Mouse (Mus musculus) limb, embryonic 11.5 days (tissue): ENCODE results near the gene Fam189b. TPM values are rescaled to one million over a fixed set of nuclear protein-coding genes. Genes with fewer than 3 reads are reported as not detected.

Source experiments
- ATAC-seq: fragments of 200-750 bp; cut with Nextera tagmentation; 2 replicates; pipeline ENCODE4 v1.8.0; 2017; ENCODE audit warnings: low read depth; ENCODE audit not compliant: insufficient number of reproducible peaks, low FRiP score, low TSS enrichment
- DNase-seq: peaks from one replicate; pipeline ENCODE4 v3.0.0-alpha.2; 2015; ENCODE audit warnings: low spot score
- H3K27ac ChIP-seq: fragments of 300-500 bp; sonication (generic); replicated peaks from 2 replicates; pipeline ENCODE4 v1.5.1; 2014; ENCODE audit warnings: low read depth, mild to moderate bottlenecking, low read length
- H3K27me3 ChIP-seq: fragments of 300-500 bp; sonication (generic); 2 replicates; pipeline ENCODE4 v1.6.1; 2014; ENCODE audit warnings: mild to moderate bottlenecking, low read length, mixed read lengths; ENCODE audit not compliant: control insufficient read depth, insufficient read depth
- H3K36me3 ChIP-seq: fragments of 300-500 bp; sonication (generic); 2 replicates; pipeline ENCODE4 v1.6.1; 2014; ENCODE audit warnings: mild to moderate bottlenecking, low read length, moderate library complexity, mixed read lengths; ENCODE audit not compliant: control insufficient read depth, insufficient read depth
- H3K4me1 ChIP-seq: fragments of 300-500 bp; sonication (generic); 2 replicates; pipeline ENCODE4 v1.6.1; 2014; ENCODE audit warnings: low read length, mixed read lengths; ENCODE audit not compliant: control insufficient read depth, insufficient read depth
- H3K4me2 ChIP-seq: fragments of 300-500 bp; sonication (generic); 2 replicates; pipeline ENCODE4 v1.6.1; 2014; ENCODE audit warnings: low read depth, mild to moderate bottlenecking, moderate library complexity; ENCODE audit not compliant: severe bottlenecking
- H3K4me3 ChIP-seq: fragments of 300-500 bp; sonication (generic); 2 replicates; pipeline ENCODE4 v1.5.1; 2014; ENCODE audit warnings: low read depth, low read length
- H3K9ac ChIP-seq: fragments of 300-500 bp; sonication (generic); 2 replicates; pipeline ENCODE4 v1.6.1; 2014; ENCODE audit warnings: mild to moderate bottlenecking, low read length
- H3K9me3 ChIP-seq: fragments of 300-500 bp; sonication (generic); 2 replicates; pipeline ENCODE4 v1.6.1; 2016; ENCODE audit warnings: low read length; ENCODE audit not compliant: control insufficient read depth
- WGBS: fragments of 180-500 bp; shearing (Covaris S2); extraction: QIAGEN DNeasy Blood & Tissue Kit; methylation state at CpG from one replicate; pipeline ENCODE4 v1.1.7; 2014; 5-methylcytosine and 5-hydroxymethylcytosine counted together
- polyA plus RNA-seq: library from polyadenylated mRNA; unstranded; fragments of >200 nt; fragmentation: Nextera tagmentation; extraction: Ambion mirVana; gene quantifications from 2 replicates; pipeline ENCODE4 v1.2.1, GENCODE M21; 2014

The Fam189b gene
- 24.0 and 27.1 TPM in 2 replicates for polyA plus RNA-seq

- Histone ChIP-seq H3K4me3 (peak within 1 kb of the TSS; percentile 66), H3K9ac (peak within 1 kb of the TSS; percentile 84), H3K27me3 (no peaks in the 10 kb centered on the region), H3K27ac (peak within 1 kb of the TSS; percentile 73), H3K36me3 (peaks cover 22% of the 10 kb centered on the region), H3K4me1 (peaks cover 30% of the 10 kb centered on the region), H3K9me3 (no peaks in the 10 kb centered on the region), H3K4me2 (peak within 1 kb of the TSS; percentile 96)
- ATAC-seq (peak; percentile 91), DNase-seq (peak; percentile 89)
- 5% methylated on average over 39 of the region's 39 CpGs for WGBS
Observed at GRCm38 (mm10) chr3:89183058-89183958, at the start of gene Fam189b. Gene Fam189b, plus strand, starts transcription at chr3:89183143.

GRCm38 (mm10) chr3:89133752-89134151, 49.2 kb upstream of the Fam189b start:
- Histone ChIP-seq H3K36me3 (no peaks in the 10 kb centered on the region; the same call in 1 of the 2 replicates), H3K4me2 (no peak overlapping the region), H3K4me1 (no peaks in the 10 kb centered on the region), H3K9ac (no peak overlapping the region), H3K27me3 (no peaks in the 10 kb centered on the region), H3K4me3 (no peak overlapping the region), H3K27ac (no peak overlapping the region), H3K9me3 (no peaks in the 10 kb centered on the region)
- DNase-seq, result no peak
- WGBS, result 84% methylated on average over 1 of the region's 1 CpGs
- no peak for ATAC-seq

GRCm38 (mm10) chr3:89135958-89136357, 47.0 kb upstream of the Fam189b start, which contains the start of gene Pklr:
Gene Pklr, plus strand, starts transcription at chr3:89136142.
- H3K4me2 ChIP-seq, result no peak within 1 kb of the TSS
- H3K9ac ChIP-seq, result no peak within 1 kb of the TSS
- no peak within 1 kb of the TSS for H3K4me3 ChIP-seq
- no peak within 1 kb of the TSS for H3K27ac ChIP-seq
- ATAC-seq, result no peak
- no peaks in the 10 kb centered on the region for H3K27me3 ChIP-seq
- H3K4me1 ChIP-seq, result no peaks in the 10 kb centered on the region
- H3K9me3 ChIP-seq, result no peaks in the 10 kb centered on the region
- no peaks in the 10 kb centered on the region; the same call in 1 of the 2 replicates for H3K36me3 ChIP-seq
- WGBS, result 58% methylated on average over 3 of the region's 3 CpGs
- DNase-seq, result no peak

DNA sequence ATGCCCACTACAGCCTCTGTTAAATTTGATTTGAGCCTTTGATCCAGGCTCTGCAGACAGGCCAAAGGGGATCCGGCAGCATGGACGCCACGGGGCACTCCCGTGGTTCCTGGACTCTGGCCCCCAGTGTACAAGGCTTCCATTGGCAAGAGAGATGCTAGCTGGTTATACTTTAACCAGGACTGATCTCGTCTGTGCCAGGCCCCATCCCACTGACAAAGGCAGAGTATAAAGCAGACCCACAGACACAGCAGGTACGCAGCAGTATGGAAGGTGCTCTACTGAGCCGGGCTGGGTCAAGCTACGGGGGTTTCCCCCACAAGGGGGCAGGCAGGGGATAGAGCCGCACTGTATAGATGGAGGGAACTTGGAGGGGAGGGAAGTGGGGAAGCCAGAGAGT, 46.6 kb upstream of the Fam189b start:
- Histone ChIP-seq H3K4me3 (no peak overlapping the region), H3K4me1 (no peaks in the 10 kb centered on the region), H3K27me3 (no peaks in the 10 kb centered on the region), H3K36me3 (no peaks in the 10 kb centered on the region; the same call in 1 of the 2 replicates), H3K4me2 (no peak overlapping the region), H3K27ac (no peak overlapping the region), H3K9me3 (no peaks in the 10 kb centered on the region), H3K9ac (no peak overlapping the region)
- ATAC-seq, result 0 out of 2 replicates have a peak, but pooled peaks have one; percentile 73
- WGBS, result 43% methylated on average over 9 of the region's 9 CpGs
- peak; percentile 45 for DNase-seq

- no peak overlapping the region for H3K27ac ChIP-seq
- peaks cover 17% of the 10 kb centered on the region for H3K27me3 ChIP-seq
- ATAC-seq (no peak), DNase-seq (no peak)
- H3K4me2 ChIP-seq, result no peak overlapping the region
- 67% methylated on average over 10 of the region's 10 CpGs for WGBS
- H3K4me3 ChIP-seq, result no peak overlapping the region
- H3K9me3 ChIP-seq, result no peaks in the 10 kb centered on the region
- peaks cover 11% of the 10 kb centered on the region for H3K4me1 ChIP-seq
- H3K36me3 ChIP-seq, result no peaks in the 10 kb centered on the region; the same call in 1 of the 2 replicates
- no peak overlapping the region for H3K9ac ChIP-seq
Observed at GRCm38 (mm10) chr3:89144821-89145220, 38.1 kb upstream of the Fam189b start.

GRCm38 (mm10) chr3:89145566-89145965, 37.4 kb upstream of the Fam189b start:
- Histone ChIP-seq H3K4me1 (peaks cover 11% of the 10 kb centered on the region), H3K27me3 (peaks cover 23% of the 10 kb centered on the region), H3K4me3 (no peak overlapping the region), H3K9me3 (no peaks in the 10 kb centered on the region), H3K36me3 (no peaks in the 10 kb centered on the region; the same call in 1 of the 2 replicates), H3K27ac (no peak overlapping the region), H3K4me2 (no peak overlapping the region), H3K9ac (no peak overlapping the region)
- WGBS, result 24% methylated on average over 8 of the region's 8 CpGs
- ATAC-seq, result no peak
- peak; percentile 36 for DNase-seq

- no peak for DNase-seq
- Histone ChIP-seq H3K9me3 (no peaks in the 10 kb centered on the region), H3K9ac (0 out of 2 replicates have a peak overlapping the region, but pooled peaks have one; percentile 2), H3K36me3 (no peaks in the 10 kb centered on the region; the same call in 1 of the 2 replicates), H3K4me1 (peaks cover 11% of the 10 kb centered on the region), H3K4me2 (peak overlapping the region; percentile 51), H3K27ac (no peak overlapping the region), H3K4me3 (peak overlapping the region; percentile 24), H3K27me3 (peaks cover 29% of the 10 kb centered on the region)
- ATAC-seq, result peak; percentile 53; the same call in 1 of the 2 replicates
- WGBS, result 21% methylated on average over 26 of the region's 26 CpGs
Observed at GRCm38 (mm10) chr3:89147101-89147978, 35.6 kb upstream of the Fam189b start.

- H3K4me3 ChIP-seq, result peak overlapping the region; percentile 24
- peaks cover 11% of the 10 kb centered on the region for H3K4me1 ChIP-seq
- WGBS, result 7% methylated on average over 15 of the region's 15 CpGs
- no peak for DNase-seq
- H3K4me2 ChIP-seq, result peak overlapping the region; percentile 51
- H3K27me3 ChIP-seq, result peaks cover 29% of the 10 kb centered on the region
- H3K9ac ChIP-seq, result no peak overlapping the region
- no peaks in the 10 kb centered on the region for H3K36me3 ChIP-seq
- no peak for ATAC-seq
- H3K27ac ChIP-seq, result no peak overlapping the region
- H3K9me3 ChIP-seq, result no peaks in the 10 kb centered on the region
Observed at GRCm38 (mm10) chr3:89147979-89148311, 35.0 kb upstream of the Fam189b start.
